Mouse (Mus musculus) heart, postnatal 0 days (tissue): ENCODE results near the gene Twf2. TPM values are rescaled to one million over a fixed set of nuclear protein-coding genes. Genes with fewer than 3 reads are reported as not detected.

Experiments used
- ATAC-seq: fragments of 200-750 bp; cut with Nextera tagmentation; 2 replicates; pipeline ENCODE4 v1.8.0; 2017; ENCODE audit warnings: low read depth, moderate number of reproducible peaks, moderate library complexity; ENCODE audit not compliant: insufficient read depth
- DNase-seq: peaks from one replicate; pipeline ENCODE4 v3.0.0-alpha.2; 2016; ENCODE audit warnings: low spot score
- H3K27ac ChIP-seq: fragments of 300-500 bp; sonication (generic); 2 replicates; pipeline ENCODE4 v1.5.1; 2014; ENCODE audit warnings: low read depth, mild to moderate bottlenecking
- H3K27me3 ChIP-seq: fragments of 300-500 bp; sonication (generic); 2 replicates; pipeline ENCODE4 v1.6.1; 2014; ENCODE audit warnings: low read length, mixed read lengths; ENCODE audit not compliant: control insufficient read depth, insufficient read depth
- H3K36me3 ChIP-seq: fragments of 300-500 bp; sonication (generic); replicated peaks from 2 replicates; pipeline ENCODE4 v1.6.1; 2014; ENCODE audit warnings: low read length, mixed read lengths; ENCODE audit not compliant: control insufficient read depth, insufficient read depth
- H3K4me1 ChIP-seq: fragments of 300-500 bp; sonication (generic); 2 replicates; pipeline ENCODE4 v1.6.1; 2014; ENCODE audit warnings: antibody characterized with exemption; ENCODE audit not compliant: control insufficient read depth, insufficient read depth
- H3K4me2 ChIP-seq: fragments of 300-500 bp; sonication (generic); 2 replicates; pipeline ENCODE4 v1.6.1; 2014; ENCODE audit warnings: low read depth, mild to moderate bottlenecking, low read length, moderate library complexity
- H3K4me3 ChIP-seq: fragments of 300-500 bp; sonication (generic); 2 replicates; pipeline ENCODE4 v1.5.1; 2014; ENCODE audit warnings: low read depth, low read length
- H3K9ac ChIP-seq: fragments of 300-500 bp; sonication (generic); replicated peaks from 2 replicates; pipeline ENCODE4 v1.6.1; 2014; ENCODE audit warnings: low read depth, low read length, mixed read lengths
- H3K9me3 ChIP-seq: fragments of 300-500 bp; sonication (generic); replicated peaks from 2 replicates; pipeline ENCODE4 v1.6.1; 2016; ENCODE audit warnings: low read length; ENCODE audit not compliant: control insufficient read depth
- CTCF ChIP-seq: IDR thresholded peaks from 2 replicates; pipeline ENCODE4 v1.5.1; 2016; ENCODE audit warnings: antibody characterized with exemption, control low read depth, low read depth
- EP300 ChIP-seq: IDR thresholded peaks from 2 replicates; pipeline ENCODE4 v1.6.1; 2016; ENCODE audit warnings: antibody characterized with exemption, low read depth
- WGBS: fragments of 180-500 bp; shearing (Covaris S2); extraction: QIAGEN DNeasy Blood & Tissue Kit; methylation state at CpG from one replicate; pipeline ENCODE4 v1.1.7; 2014; 5-methylcytosine and 5-hydroxymethylcytosine counted together
- polyA plus RNA-seq: library from polyadenylated mRNA; unstranded; fragments of >200 nt; fragmentation: Nextera tagmentation; extraction: Ambion mirVana; gene quantifications from 2 replicates; pipeline ENCODE4 v1.2.1, GENCODE M21; 2015
- total RNA-seq: library from RNA; depleted of rRNA; stranded (reverse); fragments of >200 nt; gene quantifications from 2 replicates; pipeline ENCODE4 v1.2.3, GENCODE M21; 2014; ENCODE audit warnings: low replicate concordance

Gene Twf2
- total and polyA plus RNA-seq, 2 experiments from 2014 or later = 57.3 to 92.1 TPM

- TF ChIP-seq CTCF = no peak
- no peak for TF ChIP-seq EP300
- ATAC-seq = no peak
- 68% methylated on average over 6 of the region's 6 CpGs for WGBS
- Histone ChIP-seq H3K9ac (no peak overlapping the region), H3K4me2 (no peak overlapping the region), H3K9me3 (no peaks in the 10 kb centered on the region), H3K4me1 (peaks cover 26% of the 10 kb centered on the region), H3K36me3 (peaks cover 64% of the 10 kb centered on the region), H3K27ac (no peak overlapping the region; the same call in 1 of the 2 replicates), H3K4me3 (no peak overlapping the region), H3K27me3 (no peaks in the 10 kb centered on the region)
- no peak for DNase-seq
Measured at GRCm38 (mm10) chr9:106177799-106178198, 25.1 kb upstream of the Twf2 start.

GRCm38 (mm10) chr9:106179454-106179853 is 23.5 kb upstream of the Twf2 start:
- Histone ChIP-seq H3K4me2 (no peak overlapping the region), H3K4me3 (no peak overlapping the region), H3K27ac (no peak overlapping the region), H3K36me3 (peaks cover 80% of the 10 kb centered on the region), H3K9ac (no peak overlapping the region), H3K4me1 (peaks cover 15% of the 10 kb centered on the region; the same call in 1 of the 2 replicates), H3K9me3 (no peaks in the 10 kb centered on the region), H3K27me3 (no peaks in the 10 kb centered on the region)
- TF ChIP-seq EP300 = no peak
- no peak for TF ChIP-seq CTCF
- no peak for ATAC-seq
- no peak for DNase-seq
- 64% methylated on average over 2 of the region's 2 CpGs for WGBS

- no peak overlapping the region for H3K27ac ChIP-seq
- peaks cover 11% of the 10 kb centered on the region; the same call in 1 of the 2 replicates for H3K4me1 ChIP-seq
- H3K27me3 ChIP-seq = no peaks in the 10 kb centered on the region
- WGBS = 87% methylated on average over 3 of the region's 3 CpGs
- no peak for DNase-seq
- H3K9ac ChIP-seq = no peak overlapping the region
- peaks cover 85% of the 10 kb centered on the region for H3K36me3 ChIP-seq
- no peak overlapping the region for H3K4me3 ChIP-seq
- H3K4me2 ChIP-seq = no peak overlapping the region
- H3K9me3 ChIP-seq = no peaks in the 10 kb centered on the region
- TF ChIP-seq CTCF (no peak), EP300 (no peak)
- ATAC-seq = no peak
Measured at GRCm38 (mm10) chr9:106179964-106180363, 22.9 kb upstream of the Twf2 start.

GRCm38 (mm10) chr9:106182146-106182545 is 20.8 kb upstream of the Twf2 start:
- 80% methylated on average over 4 of the region's 4 CpGs for WGBS

GRCm38 (mm10) chr9:106183996-106184395 is 18.9 kb upstream of the Twf2 start:
- 85% methylated on average over 5 of the region's 5 CpGs for WGBS
- ATAC-seq = no peak
- no peak overlapping the region for H3K4me3 ChIP-seq
- peaks cover 99% of the 10 kb centered on the region for H3K36me3 ChIP-seq
- no peak for TF ChIP-seq CTCF
- TF ChIP-seq EP300 = no peak
- H3K9ac ChIP-seq = no peak overlapping the region
- no peaks in the 10 kb centered on the region for H3K27me3 ChIP-seq
- no peaks in the 10 kb centered on the region for H3K9me3 ChIP-seq
- DNase-seq = no peak
- no peaks in the 10 kb centered on the region for H3K4me1 ChIP-seq
- no peak overlapping the region for H3K4me2 ChIP-seq
- H3K27ac ChIP-seq = no peak overlapping the region

More at GRCm38 (mm10) chr9:106182146-106182545, 20.8 kb upstream of the Twf2 start:
- H3K4me1 ChIP-seq = no peaks in the 10 kb centered on the region
- ATAC-seq = no peak
- no peak overlapping the region for H3K4me3 ChIP-seq
- TF ChIP-seq CTCF = no peak
- no peak for TF ChIP-seq EP300
- peaks cover 94% of the 10 kb centered on the region for H3K36me3 ChIP-seq
- H3K27ac ChIP-seq = no peak overlapping the region
- H3K9me3 ChIP-seq = no peaks in the 10 kb centered on the region
- no peak overlapping the region for H3K9ac ChIP-seq
- H3K27me3 ChIP-seq = no peaks in the 10 kb centered on the region
- no peak overlapping the region for H3K4me2 ChIP-seq
- no peak for DNase-seq

- no peak for DNase-seq
- H3K27ac ChIP-seq = no peak overlapping the region
- H3K9ac ChIP-seq = no peak overlapping the region
- no peak for TF ChIP-seq CTCF
- TF ChIP-seq EP300 = no peak
- H3K4me3 ChIP-seq = no peak overlapping the region
- H3K9me3 ChIP-seq = no peaks in the 10 kb centered on the region
- 97% methylated on average over 1 of the region's 1 CpGs for WGBS
- no peaks in the 10 kb centered on the region for H3K4me1 ChIP-seq
- H3K36me3 ChIP-seq = peaks cover 72% of the 10 kb centered on the region
- H3K27me3 ChIP-seq = no peaks in the 10 kb centered on the region
- no peak for ATAC-seq
- H3K4me2 ChIP-seq = no peak overlapping the region
Measured at GRCm38 (mm10) chr9:106191355-106191754, 11.6 kb upstream of the Twf2 start.
